Mouse (Mus musculus): ENCODE measurements around the gene Gpr173. TPM values are rescaled to one million over a fixed set of nuclear protein-coding genes. Genes with fewer than 3 reads are reported as not detected.

The Gpr173 gene
- not detected in 2 replicates for total RNA-seq (2014; fragmentation: Nextera tagmentation)
- total RNA-seq (2017), result under 0.01 and 0.05 TPM in 2 replicates
- not detected in 2 replicates for polyA plus RNA-seq (2012)

GRCm38 (mm10) chrX:152368397-152369273, at the start of gene Gpr173:
Gene Gpr173 (minus strand): TSS chrX:152368704.
- no peak within 1 kb of the TSS for H3K4me3 ChIP-seq (ENCODE audit: low read depth, low read length)
- ATAC-seq (ENCODE audit: extremely low read depth, insufficient number of reproducible peaks, low FRiP score, poor library complexity, severe bottlenecking), result no peak
- DNase-seq (ENCODE audit: low spot score), result no peak

GRCm38 (mm10) chrX:152403251-152403650, 34.7 kb upstream of the Gpr173 start:
- no peak for DNase-seq (ENCODE audit: low spot score)

More at GRCm38 (mm10) chrX:152368397-152369273, at the start of gene Gpr173:
- Histone ChIP-seq H3K9me3 (replicated peaks) (no peaks in the 10 kb centered on the region), H3K27me3 (ENCODE audit: insufficient read depth, low read length) (peaks cover 8% of the 10 kb centered on the region; the same call in 1 of the 2 replicates), H3K36me3 (replicated peaks) (no peaks in the 10 kb centered on the region), H3K4me1 (ENCODE audit: insufficient read depth, low read depth, low read length) (no peaks in the 10 kb centered on the region)
- no peak for TF ChIP-seq POLR2AphosphoS5 (IDR thresholded peaks at IDR 0.05; ENCODE audit: insufficient replicate concordance, low read depth, low read length)
- TF ChIP-seq GATA1 (IDR thresholded peaks at IDR 0.05; ENCODE audit: borderline replicate concordance, low read length), result no peak
- TF ChIP-seq TAL1 (conservative IDR thresholded peaks at IDR 0.05; ENCODE audit: low read depth, low read length), result no peak
- TF ChIP-seq CTCF (IDR thresholded peaks at IDR 0.05; ENCODE audit: low read depth, low read length), result no peak
- no peak for TF ChIP-seq GATA2 (IDR thresholded peaks at IDR 0.05; ENCODE audit: borderline replicate concordance, low read depth, low read length)

DNA sequence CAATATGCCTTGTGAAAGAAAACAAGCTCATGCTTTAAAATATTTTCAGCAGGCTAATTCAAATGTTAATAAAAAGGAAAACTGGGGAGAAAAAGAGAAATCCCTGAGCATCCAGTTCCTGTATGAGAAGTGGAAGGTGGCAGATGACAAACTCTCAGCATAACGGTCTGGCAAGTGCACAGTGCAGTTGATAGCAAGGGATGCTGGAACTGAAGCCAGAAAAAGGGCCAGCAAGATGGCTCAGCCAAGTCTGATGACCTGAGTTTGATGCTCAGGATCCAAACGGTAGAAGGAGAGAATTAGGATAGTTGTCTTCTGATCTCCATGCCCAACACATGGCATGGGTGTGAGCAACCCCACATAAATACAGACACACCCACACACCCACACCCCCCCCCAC, 31.6 kb upstream of the Gpr173 start:
- no peak overlapping the region for H3K4me3 ChIP-seq (ENCODE audit: low read depth, low read length)
- no peak for TF ChIP-seq TAL1 (conservative IDR thresholded peaks at IDR 0.05; ENCODE audit: low read depth, low read length)
- TF ChIP-seq GATA1 (IDR thresholded peaks at IDR 0.05; ENCODE audit: borderline replicate concordance, low read length), result no peak
- no peak for TF ChIP-seq GATA2 (IDR thresholded peaks at IDR 0.05; ENCODE audit: borderline replicate concordance, low read depth, low read length)
- TF ChIP-seq POLR2AphosphoS5 (IDR thresholded peaks at IDR 0.05; ENCODE audit: insufficient replicate concordance, low read depth, low read length), result no peak
- no peak for TF ChIP-seq CTCF (IDR thresholded peaks at IDR 0.05; ENCODE audit: low read depth, low read length)

More at GRCm38 (mm10) chrX:152403251-152403650, 34.7 kb upstream of the Gpr173 start:
- no peaks in the 10 kb centered on the region for H3K9me3 ChIP-seq (replicated peaks)
- H3K27me3 ChIP-seq (ENCODE audit: insufficient read depth, low read length), result 0 out of 2 replicates have a peak, but pooled peaks cover 3% of the 10 kb centered on the region
- ATAC-seq (ENCODE audit: extremely low read depth, insufficient number of reproducible peaks, low FRiP score, poor library complexity, severe bottlenecking), result no peak
- no peak overlapping the region for H3K4me3 ChIP-seq (ENCODE audit: low read depth, low read length)
- TF ChIP-seq GATA1 (IDR thresholded peaks at IDR 0.05; ENCODE audit: borderline replicate concordance, low read length) (no peak), CTCF (IDR thresholded peaks at IDR 0.05; ENCODE audit: low read depth, low read length) (no peak), TAL1 (conservative IDR thresholded peaks at IDR 0.05; ENCODE audit: low read depth, low read length) (no peak), POLR2AphosphoS5 (IDR thresholded peaks at IDR 0.05; ENCODE audit: insufficient replicate concordance, low read depth, low read length) (no peak), GATA2 (IDR thresholded peaks at IDR 0.05; ENCODE audit: borderline replicate concordance, low read depth, low read length) (no peak)
- H3K36me3 ChIP-seq (replicated peaks), result no peaks in the 10 kb centered on the region
- H3K4me1 ChIP-seq (ENCODE audit: insufficient read depth, low read depth, low read length), result no peaks in the 10 kb centered on the region

GRCm38 (mm10) chrX:152368054-152368396, 479 bp downstream of the Gpr173 start:
- Histone ChIP-seq H3K4me1 (ENCODE audit: insufficient read depth, low read depth, low read length) (no peaks in the 10 kb centered on the region), H3K4me3 (ENCODE audit: low read depth, low read length) (no peak overlapping the region), H3K9me3 (replicated peaks) (no peaks in the 10 kb centered on the region), H3K27me3 (ENCODE audit: insufficient read depth, low read length) (peaks cover 8% of the 10 kb centered on the region; the same call in 1 of the 2 replicates), H3K36me3 (replicated peaks) (no peaks in the 10 kb centered on the region)
- ATAC-seq (ENCODE audit: extremely low read depth, insufficient number of reproducible peaks, low FRiP score, poor library complexity, severe bottlenecking) (no peak), DNase-seq (ENCODE audit: low spot score) (no peak)
- TF ChIP-seq GATA2 (IDR thresholded peaks at IDR 0.05; ENCODE audit: borderline replicate concordance, low read depth, low read length) (no peak), CTCF (IDR thresholded peaks at IDR 0.05; ENCODE audit: low read depth, low read length) (no peak), GATA1 (IDR thresholded peaks at IDR 0.05; ENCODE audit: borderline replicate concordance, low read length) (no peak), TAL1 (conservative IDR thresholded peaks at IDR 0.05; ENCODE audit: low read depth, low read length) (no peak), POLR2AphosphoS5 (IDR thresholded peaks at IDR 0.05; ENCODE audit: insufficient replicate concordance, low read depth, low read length) (no peak)

More for the DNA sequence above, 31.6 kb upstream of the Gpr173 start:
- H3K36me3 ChIP-seq (replicated peaks), result no peaks in the 10 kb centered on the region
- 0 out of 2 replicates have a peak, but pooled peaks cover 3% of the 10 kb centered on the region for H3K27me3 ChIP-seq (ENCODE audit: insufficient read depth, low read length)
- H3K9me3 ChIP-seq (replicated peaks), result no peaks in the 10 kb centered on the region
- DNase-seq (ENCODE audit: low spot score), result no peak
- H3K4me1 ChIP-seq (ENCODE audit: insufficient read depth, low read depth, low read length), result no peaks in the 10 kb centered on the region
- ATAC-seq (ENCODE audit: extremely low read depth, insufficient number of reproducible peaks, low FRiP score, poor library complexity, severe bottlenecking), result no peak

- DNase-seq (ENCODE audit: low spot score), result no peak
- Histone ChIP-seq H3K4me1 (ENCODE audit: insufficient read depth, low read depth, low read length) (no peaks in the 10 kb centered on the region), H3K4me3 (ENCODE audit: low read depth, low read length) (no peak overlapping the region), H3K9me3 (replicated peaks) (no peaks in the 10 kb centered on the region), H3K36me3 (replicated peaks) (no peaks in the 10 kb centered on the region), H3K27me3 (ENCODE audit: insufficient read depth, low read length) (peaks cover 8% of the 10 kb centered on the region; the same call in 1 of the 2 replicates)
- ATAC-seq (ENCODE audit: extremely low read depth, insufficient number of reproducible peaks, low FRiP score, poor library complexity, severe bottlenecking), result no peak
- TF ChIP-seq CTCF (IDR thresholded peaks at IDR 0.05; ENCODE audit: low read depth, low read length) (no peak), GATA2 (IDR thresholded peaks at IDR 0.05; ENCODE audit: borderline replicate concordance, low read depth, low read length) (no peak), POLR2AphosphoS5 (IDR thresholded peaks at IDR 0.05; ENCODE audit: insufficient replicate concordance, low read depth, low read length) (no peak), TAL1 (conservative IDR thresholded peaks at IDR 0.05; ENCODE audit: low read depth, low read length) (no peak), GATA1 (IDR thresholded peaks at IDR 0.05; ENCODE audit: borderline replicate concordance, low read length) (no peak)
Measured at GRCm38 (mm10) chrX:152366418-152366817, 2.1 kb downstream of the Gpr173 start.

- Histone ChIP-seq H3K4me1 (ENCODE audit: insufficient read depth, low read depth, low read length) (peaks cover 3% of the 10 kb centered on the region; the same call in 1 of the 2 replicates), H3K4me3 (ENCODE audit: low read depth, low read length) (no peak overlapping the region), H3K36me3 (replicated peaks) (no peaks in the 10 kb centered on the region), H3K27me3 (ENCODE audit: insufficient read depth, low read length) (no peaks in the 10 kb centered on the region), H3K9me3 (replicated peaks) (no peaks in the 10 kb centered on the region)
- no peak for ATAC-seq (ENCODE audit: extremely low read depth, insufficient number of reproducible peaks, low FRiP score, poor library complexity, severe bottlenecking)
- DNase-seq (ENCODE audit: low spot score), result no peak
- no peak for TF ChIP-seq TAL1 (conservative IDR thresholded peaks at IDR 0.05; ENCODE audit: low read depth, low read length)
- no peak for TF ChIP-seq GATA1 (IDR thresholded peaks at IDR 0.05; ENCODE audit: borderline replicate concordance, low read length)
- TF ChIP-seq GATA2 (IDR thresholded peaks at IDR 0.05; ENCODE audit: borderline replicate concordance, low read depth, low read length), result no peak
- TF ChIP-seq CTCF (IDR thresholded peaks at IDR 0.05; ENCODE audit: low read depth, low read length), result no peak
- no peak for TF ChIP-seq POLR2AphosphoS5 (IDR thresholded peaks at IDR 0.05; ENCODE audit: insufficient replicate concordance, low read depth, low read length)
Measured at GRCm38 (mm10) chrX:152352553-152353153, 15.9 kb downstream of the Gpr173 start.
